Mouse (Mus musculus): ENCODE results near the gene Grn. TPM values are rescaled to one million over a fixed set of nuclear protein-coding genes. Genes with fewer than 3 reads are reported as not detected.

The Grn gene
- 66.1 TPM for polyA plus RNA-seq (2017; shearing (Covaris generic))

DNA sequence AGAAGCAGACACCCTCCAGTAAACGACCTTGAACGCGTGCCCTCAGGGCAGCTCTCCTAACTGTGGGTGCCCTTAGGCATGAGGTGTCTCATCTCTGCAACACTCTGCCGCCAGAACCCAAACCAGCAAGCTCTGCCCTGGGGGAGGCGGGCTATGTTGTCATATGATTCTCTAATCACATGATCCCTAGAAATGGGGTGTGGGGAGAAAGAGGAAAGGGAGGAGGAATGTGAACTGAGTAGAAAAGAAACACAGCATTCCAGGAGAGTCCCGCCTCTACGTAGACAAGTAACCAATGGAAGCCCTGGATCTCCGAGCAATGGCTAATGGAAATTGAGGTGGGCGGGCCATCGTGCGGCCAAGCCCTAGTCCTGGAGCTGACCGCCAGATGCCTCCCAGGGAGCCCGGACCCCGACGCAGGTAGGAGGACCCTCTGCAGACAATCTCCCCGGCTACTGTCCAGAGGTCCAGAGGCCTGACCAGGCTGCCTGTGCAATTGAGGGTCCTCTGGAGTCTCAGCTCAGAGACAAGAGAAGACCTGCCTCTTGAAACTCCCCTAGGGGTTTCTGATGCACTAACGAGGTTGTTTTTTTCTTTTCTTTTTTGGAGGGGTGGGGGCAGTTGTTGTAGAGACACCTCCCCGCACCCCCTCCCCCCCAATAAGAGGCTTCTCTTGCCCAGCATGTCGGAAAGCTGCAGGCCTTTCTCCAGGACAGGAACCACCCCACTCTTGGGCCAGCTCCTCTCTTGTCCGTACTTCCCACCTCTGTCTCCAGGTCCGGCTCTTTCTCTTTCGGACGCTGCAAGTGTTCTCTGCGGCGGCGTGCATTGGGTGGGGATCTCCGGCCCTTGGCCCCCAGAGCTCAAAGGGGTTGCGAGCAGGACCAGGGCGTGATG is at the start of gene Grn:
TSS of gene Grn (plus strand) at position 195 of the 897 bp plus-strand sequence.

DNA sequence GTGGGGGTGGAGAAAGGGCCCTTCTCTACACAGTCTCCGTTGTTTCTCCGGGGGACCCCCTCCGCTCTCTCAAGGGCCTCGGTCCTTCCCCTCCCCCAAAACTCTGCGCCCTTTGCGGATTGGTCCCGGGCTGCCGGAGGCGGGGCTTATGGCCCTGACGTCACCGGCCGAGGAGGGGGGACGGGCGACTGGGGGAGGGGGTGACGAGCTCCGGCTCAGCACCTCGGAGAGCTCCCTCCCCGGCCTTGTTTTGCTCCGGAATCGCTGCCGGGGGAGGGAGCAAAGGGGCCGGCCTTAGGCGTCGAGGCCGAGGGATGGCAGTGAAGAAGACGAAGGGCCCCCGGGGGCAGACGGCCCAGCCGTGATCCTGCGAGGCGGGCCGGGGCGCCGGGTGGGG is 36.9 kb upstream of the Grn start, which contains the start of gene Rundc3a:
TSS of gene Rundc3a (plus strand) at position 166 of the 397 bp plus-strand sequence.

DNA sequence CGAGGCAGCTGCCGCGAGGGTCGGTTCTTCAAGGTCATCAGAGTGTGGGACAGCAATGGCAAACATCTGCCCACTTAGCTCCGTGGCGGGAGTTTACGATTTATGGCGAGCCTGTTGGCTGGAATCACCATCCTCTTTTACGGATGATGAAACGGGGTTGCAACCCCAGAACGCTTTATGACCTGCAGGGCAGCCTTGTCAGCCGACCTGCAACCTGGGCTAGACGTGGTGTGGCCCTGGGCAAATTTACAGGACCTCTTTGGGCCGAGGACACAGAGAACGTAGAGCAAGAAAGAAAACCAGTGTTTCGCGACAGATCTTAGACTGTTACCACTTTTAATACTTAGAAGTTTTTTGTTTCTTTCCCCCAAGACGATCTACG is 22.3 kb upstream of the Grn start, which contains the start of gene Slc25a39:
TSS of gene Slc25a39 (minus strand) at position 113 of the 382 bp plus-strand sequence.

DNA sequence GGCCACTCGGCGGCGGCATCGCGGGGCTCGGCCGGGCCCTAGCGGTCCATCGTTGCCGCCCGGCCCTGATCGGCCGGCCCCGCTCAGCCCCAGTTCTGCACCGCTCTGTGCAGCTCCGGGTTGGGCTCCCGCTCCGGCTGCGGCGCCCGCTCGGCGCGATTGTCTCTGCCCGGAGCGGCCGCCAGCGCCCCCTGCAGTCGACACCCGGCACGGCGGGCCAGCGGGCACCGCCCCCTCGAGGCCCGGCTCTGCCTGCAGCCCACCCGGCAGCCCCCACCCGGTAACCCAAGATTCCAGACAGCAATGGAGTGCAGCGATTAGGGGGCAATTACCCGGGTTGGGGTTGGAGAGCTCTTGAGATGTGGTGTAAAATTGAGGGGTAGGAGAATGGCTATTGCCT is 17.4 kb downstream of the Grn start, which contains the start of gene Fam171a2:
TSS of gene Fam171a2 (minus strand) at position 186 of the 400 bp plus-strand sequence.

DNA sequence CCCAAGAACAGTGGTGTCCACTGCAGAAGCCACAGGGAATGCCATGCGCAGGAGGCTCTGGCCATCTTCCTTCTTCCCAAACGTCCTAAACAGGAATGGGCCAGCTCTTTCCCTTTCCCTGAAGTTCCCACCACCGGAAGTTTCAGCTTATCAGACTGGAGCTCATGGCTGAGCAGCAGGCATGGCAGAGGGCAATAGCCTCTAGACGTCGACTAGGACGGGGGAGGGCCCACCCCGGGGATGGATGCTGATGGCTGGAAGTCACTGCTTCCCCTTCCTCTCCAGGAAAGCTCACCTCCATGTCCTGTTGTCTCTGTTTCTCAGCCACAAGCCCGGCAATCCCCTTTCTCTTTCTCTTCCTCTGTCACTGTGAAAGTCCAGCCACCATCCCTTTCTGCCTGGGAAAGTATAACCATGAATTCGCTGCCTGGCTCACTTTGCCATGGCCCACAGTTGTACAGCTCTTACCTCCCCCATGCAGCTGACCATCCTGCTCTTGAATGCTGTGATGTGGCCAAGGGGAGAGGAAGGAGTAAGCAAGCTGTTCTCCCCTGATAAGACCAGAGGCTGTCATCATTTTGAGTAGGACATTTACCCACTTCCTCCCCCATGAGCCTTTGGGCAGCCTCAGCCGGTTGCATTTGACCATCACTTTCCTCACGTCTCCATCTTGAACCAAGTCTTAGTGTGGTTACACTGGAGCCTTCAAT is 39.7 kb downstream of the Grn start, which contains the start of gene Itga2b:
TSS of gene Itga2b (minus strand) at position 475 of the 710 bp plus-strand sequence.

Other genes starting within 250 kb of the Grn start
- 56.1 TPM for gene Lsm12, start 245.0 kb upstream of the Grn start, polyA plus RNA-seq (2017; shearing (Covaris generic))
- gene G6pc3, start 240.7 kb upstream of the Grn start, polyA plus RNA-seq (2017; shearing (Covaris generic)) = 41.3 TPM
- 16.7 TPM for gene Hdac5, start 200.1 kb upstream of the Grn start, polyA plus RNA-seq (2017; shearing (Covaris generic))
- gene BC030867, start 181.4 kb upstream of the Grn start, polyA plus RNA-seq (2017; shearing (Covaris generic)) = 1.3 TPM
- not detected for gene Asb16, start 161.6 kb upstream of the Grn start, polyA plus RNA-seq (2017; shearing (Covaris generic))
- 66.9 TPM for gene Tmub2, start 145.4 kb upstream of the Grn start, polyA plus RNA-seq (2017; shearing (Covaris generic))
- 8.3 TPM for gene Atxn7l3, start 133.7 kb upstream of the Grn start, polyA plus RNA-seq (2017; shearing (Covaris generic))
- gene Ubtf, start 110.6 kb upstream of the Grn start, polyA plus RNA-seq (2017; shearing (Covaris generic)) = 102 TPM
- gene Slc4a1, start 64.1 kb upstream of the Grn start, polyA plus RNA-seq (2017; shearing (Covaris generic)) = 5.5 TPM
- 24.5 TPM for gene Rundc3a, start 36.9 kb upstream of the Grn start, polyA plus RNA-seq (2017; shearing (Covaris generic))
- gene Slc25a39, start 22.4 kb upstream of the Grn start, polyA plus RNA-seq (2017; shearing (Covaris generic)) = 49.2 TPM
- gene Fam171a2, start 17.4 kb downstream of the Grn start, polyA plus RNA-seq (2017; shearing (Covaris generic)) = not detected
- 1.0 TPM for gene Itga2b, start 39.8 kb downstream of the Grn start, polyA plus RNA-seq (2017; shearing (Covaris generic))
- 79.8 TPM for gene Gpatch8, start 126.1 kb downstream of the Grn start, polyA plus RNA-seq (2017; shearing (Covaris generic))
- gene Gm11627, start 149.1 kb downstream of the Grn start, polyA plus RNA-seq (2017; shearing (Covaris generic)) = not detected
- gene Fzd2, start 174.1 kb downstream of the Grn start, polyA plus RNA-seq (2017; shearing (Covaris generic)) = not detected
- not detected for gene Meioc, start 233.4 kb downstream of the Grn start, polyA plus RNA-seq (2017; shearing (Covaris generic))

Data from activated CD4-positive, CD25-positive, alpha-beta regulatory T cell, adult 9 weeks (primary cell).